Mouse (Mus musculus) stomach, embryonic 16.5 days (tissue): ENCODE measurements around the gene Dscam. TPM values are rescaled to one million over a fixed set of nuclear protein-coding genes. Genes with fewer than 3 reads are reported as not detected.

ENCODE experiments used
- ATAC-seq: fragments of 200-750 bp; cut with Nextera tagmentation; 2 replicates; pipeline ENCODE4 v1.8.0; 2017; ENCODE audit warnings: moderate number of reproducible peaks, moderate TSS enrichment; ENCODE audit not compliant: insufficient read depth, low FRiP score
- H3K27ac ChIP-seq: fragments of 300-500 bp; sonication (generic); 2 replicates; pipeline ENCODE4 v1.5.1; 2014; ENCODE audit warnings: low read length
- H3K27me3 ChIP-seq: fragments of 300-500 bp; sonication (generic); 2 replicates; pipeline ENCODE4 v1.6.1; 2014; ENCODE audit warnings: low read length, control low read depth, mixed read lengths; ENCODE audit not compliant: control insufficient read depth, insufficient read depth
- H3K36me3 ChIP-seq: fragments of 300-500 bp; sonication (generic); 2 replicates; pipeline ENCODE4 v1.6.1; 2014; ENCODE audit warnings: low read length; ENCODE audit not compliant: control insufficient read depth, insufficient read depth
- H3K4me1 ChIP-seq: fragments of 300-500 bp; sonication (generic); 2 replicates; pipeline ENCODE4 v1.6.1; 2014; ENCODE audit warnings: low read length, control low read depth, mixed read lengths; ENCODE audit not compliant: control insufficient read depth, insufficient read depth
- H3K4me2 ChIP-seq: fragments of 300-500 bp; sonication (generic); 2 replicates; pipeline ENCODE4 v1.6.1; 2014; ENCODE audit warnings: low read depth, low read length, mixed read lengths
- H3K4me3 ChIP-seq: fragments of 300-500 bp; sonication (generic); replicated peaks from 2 replicates; pipeline ENCODE4 v1.5.1; 2014; ENCODE audit warnings: mild to moderate bottlenecking, low read length
- H3K9ac ChIP-seq: fragments of 300-500 bp; sonication (generic); 2 replicates; pipeline ENCODE4 v1.6.1; 2014; ENCODE audit warnings: low read length
- H3K9me3 ChIP-seq: fragments of 300-500 bp; sonication (generic); replicated peaks from 2 replicates; pipeline ENCODE4 v1.6.1; 2016; ENCODE audit warnings: low read length, control low read depth; ENCODE audit not compliant: control insufficient read depth
- WGBS: fragments of 180-500 bp; shearing (Covaris S2); extraction: QIAGEN DNeasy Blood & Tissue Kit; methylation state at CpG from one replicate; pipeline ENCODE4 v1.1.7; 2014; 5-methylcytosine and 5-hydroxymethylcytosine counted together
- polyA plus RNA-seq: library from polyadenylated mRNA; unstranded; fragments of >200 nt; fragmentation: Nextera tagmentation; extraction: Ambion mirVana; gene quantifications from 2 replicates; pipeline ENCODE4 v1.2.1, GENCODE M21; 2015

The Dscam gene
- polyA plus RNA-seq, 1 experiment from 2014 or later, result 0.10 TPM

DNA sequence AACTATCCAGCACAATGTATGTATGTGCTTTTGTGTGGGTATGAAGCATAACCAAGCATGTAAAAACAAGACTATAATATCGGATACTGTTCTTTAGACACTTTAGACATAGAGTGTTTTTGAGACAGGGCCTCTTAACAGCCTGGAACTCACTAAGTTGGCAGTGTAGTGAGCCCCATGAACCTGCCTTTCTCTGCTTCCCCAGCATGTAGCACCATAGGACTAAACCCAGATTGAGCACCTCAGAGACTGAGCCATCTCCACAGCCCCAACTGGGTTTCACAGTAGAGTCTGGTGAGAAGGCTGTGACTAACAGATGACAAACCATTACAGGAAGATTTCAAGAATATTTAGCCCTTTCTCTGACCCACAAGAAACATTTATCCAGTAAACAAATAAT is 75.1 kb downstream of the Dscam start:
- Histone ChIP-seq H3K27ac (no peak overlapping the region), H3K4me3 (no peak overlapping the region), H3K4me2 (no peak overlapping the region), H3K27me3 (no peaks in the 10 kb centered on the region), H3K36me3 (no peaks in the 10 kb centered on the region), H3K9ac (no peak overlapping the region), H3K4me1 (no peaks in the 10 kb centered on the region), H3K9me3 (no peaks in the 10 kb centered on the region)
- 89% methylated on average over 1 of the region's 1 CpGs for WGBS
- ATAC-seq, result no peak

DNA sequence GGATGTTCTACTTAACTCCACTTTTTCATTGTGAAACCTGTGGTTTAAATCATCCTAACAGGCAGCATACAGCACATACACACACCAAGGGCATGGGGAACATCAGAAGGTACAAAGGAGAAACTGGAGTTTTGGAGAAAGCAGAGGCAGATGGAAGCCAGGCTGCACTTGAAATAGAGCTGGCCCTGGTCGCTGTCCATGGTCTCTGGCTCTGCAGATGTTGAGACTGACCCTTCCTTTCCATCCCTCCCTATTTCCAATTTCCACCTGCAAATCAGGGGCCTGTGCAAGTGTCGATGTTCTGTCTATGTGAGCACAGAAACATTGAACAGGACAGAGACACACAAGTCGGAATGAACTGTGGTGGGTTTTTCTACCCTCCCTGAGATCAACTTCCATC is 81.2 kb downstream of the Dscam start:
- no peak overlapping the region for H3K27ac ChIP-seq
- no peaks in the 10 kb centered on the region for H3K9me3 ChIP-seq
- no peaks in the 10 kb centered on the region for H3K27me3 ChIP-seq
- no peak for ATAC-seq
- H3K4me1 ChIP-seq, result no peaks in the 10 kb centered on the region
- H3K36me3 ChIP-seq, result no peaks in the 10 kb centered on the region
- 55% methylated on average over 3 of the region's 3 CpGs for WGBS
- H3K4me2 ChIP-seq, result no peak overlapping the region
- no peak overlapping the region for H3K9ac ChIP-seq
- no peak overlapping the region for H3K4me3 ChIP-seq

DNA sequence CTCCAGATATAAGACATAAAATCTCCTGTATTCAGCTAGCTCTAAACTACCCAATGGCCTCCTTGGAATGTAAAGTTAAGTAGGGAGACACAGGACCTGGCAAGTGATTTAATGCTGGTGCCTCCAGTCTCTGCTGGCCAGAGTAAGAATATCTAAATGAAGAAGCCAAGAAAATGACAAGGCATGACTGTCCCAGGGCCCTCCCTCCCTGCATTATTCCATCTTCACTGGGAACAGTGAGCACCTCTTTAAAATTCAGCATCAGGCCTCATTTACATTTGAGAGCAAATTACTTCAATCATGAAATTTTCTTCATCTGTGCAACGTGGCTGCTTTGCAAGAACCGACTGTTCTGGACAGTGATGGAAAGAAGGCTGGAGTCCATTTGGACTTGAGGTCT is 86.9 kb downstream of the Dscam start:
- no peak overlapping the region for H3K9ac ChIP-seq
- no peak overlapping the region for H3K4me3 ChIP-seq
- H3K36me3 ChIP-seq, result no peaks in the 10 kb centered on the region
- H3K9me3 ChIP-seq, result no peaks in the 10 kb centered on the region
- no peaks in the 10 kb centered on the region for H3K4me1 ChIP-seq
- no peak for ATAC-seq
- WGBS, result 83% methylated on average over 2 of the region's 2 CpGs
- H3K27ac ChIP-seq, result no peak overlapping the region
- H3K27me3 ChIP-seq, result no peaks in the 10 kb centered on the region
- H3K4me2 ChIP-seq, result no peak overlapping the region

DNA sequence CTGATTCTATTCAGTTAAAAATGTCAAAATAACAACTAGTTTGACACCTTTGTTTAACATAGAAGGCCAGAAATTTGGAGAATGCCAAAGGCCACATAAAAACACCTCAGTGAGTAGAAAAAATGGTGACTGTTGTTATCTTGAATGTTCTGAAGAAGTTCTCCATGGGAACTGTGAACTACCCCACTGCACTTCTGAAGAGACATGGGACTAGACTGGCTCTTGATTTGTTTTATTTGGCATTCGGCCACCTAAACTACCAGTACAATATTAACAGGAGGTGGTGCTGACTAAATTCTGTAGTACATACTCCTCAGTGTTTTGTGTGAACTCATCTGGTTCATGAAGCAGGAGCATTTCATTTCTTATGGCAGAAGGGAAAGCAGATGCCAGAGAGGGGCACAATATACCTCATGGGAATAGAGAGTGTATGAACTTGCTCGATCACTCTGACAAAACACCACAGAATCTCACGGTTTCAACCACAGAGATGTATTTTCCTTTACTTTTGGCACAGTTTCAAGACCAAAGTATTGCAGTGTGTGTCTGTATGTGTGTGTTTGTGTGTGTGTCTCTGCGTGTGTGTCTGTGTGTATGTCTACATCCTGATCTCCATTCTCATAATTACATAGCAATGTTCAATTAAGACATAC is 94.5 kb downstream of the Dscam start:
- 63% methylated on average over 4 of the region's 4 CpGs for WGBS
- Histone ChIP-seq H3K4me1 (no peaks in the 10 kb centered on the region), H3K9ac (no peak overlapping the region), H3K36me3 (no peaks in the 10 kb centered on the region), H3K4me2 (no peak overlapping the region), H3K4me3 (no peak overlapping the region), H3K9me3 (no peaks in the 10 kb centered on the region), H3K27me3 (no peaks in the 10 kb centered on the region), H3K27ac (no peak overlapping the region)
- ATAC-seq, result no peak

DNA sequence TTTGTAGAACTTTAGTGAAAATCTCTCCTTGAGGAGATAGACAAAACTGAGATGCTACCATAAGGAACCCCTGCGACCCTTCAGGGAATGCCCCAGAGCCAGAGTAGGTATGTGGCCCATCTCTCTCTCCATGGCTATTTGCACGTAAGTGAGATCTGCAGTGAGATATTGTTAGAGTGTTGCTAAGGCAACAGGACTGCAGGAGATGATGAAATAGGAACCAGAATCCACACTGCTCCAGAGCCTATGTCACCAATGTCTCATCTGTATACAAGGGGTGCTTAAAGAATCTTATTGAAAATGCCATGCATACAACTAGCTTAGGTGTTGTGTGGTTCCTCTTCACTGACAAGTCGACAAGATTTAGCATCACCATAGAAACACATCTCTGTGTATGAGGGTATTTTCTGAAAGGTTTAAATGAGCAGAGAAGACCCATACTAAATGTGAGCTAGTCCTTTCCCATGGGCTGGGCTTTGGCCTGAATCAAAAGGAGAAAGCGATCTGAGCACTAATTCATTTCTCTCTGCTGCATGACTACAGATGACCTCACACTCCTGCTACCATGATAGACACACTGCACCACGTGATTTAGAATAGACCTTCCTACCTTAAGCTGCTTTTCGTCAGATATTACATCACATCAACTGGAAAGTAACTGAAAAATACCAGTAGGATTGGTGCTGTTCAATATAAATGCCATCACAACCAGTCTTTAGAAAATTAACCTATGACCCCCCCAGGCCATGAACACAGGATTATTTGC is 95.2 kb downstream of the Dscam start:
- H3K36me3 ChIP-seq, result no peaks in the 10 kb centered on the region
- H3K27ac ChIP-seq, result no peak overlapping the region
- H3K4me1 ChIP-seq, result no peaks in the 10 kb centered on the region
- ATAC-seq, result no peak
- no peak overlapping the region for H3K4me3 ChIP-seq
- H3K9me3 ChIP-seq, result no peaks in the 10 kb centered on the region
- WGBS, result 69% methylated on average over 6 of the region's 6 CpGs
- no peak overlapping the region for H3K9ac ChIP-seq
- no peaks in the 10 kb centered on the region for H3K27me3 ChIP-seq
- H3K4me2 ChIP-seq, result no peak overlapping the region

DNA sequence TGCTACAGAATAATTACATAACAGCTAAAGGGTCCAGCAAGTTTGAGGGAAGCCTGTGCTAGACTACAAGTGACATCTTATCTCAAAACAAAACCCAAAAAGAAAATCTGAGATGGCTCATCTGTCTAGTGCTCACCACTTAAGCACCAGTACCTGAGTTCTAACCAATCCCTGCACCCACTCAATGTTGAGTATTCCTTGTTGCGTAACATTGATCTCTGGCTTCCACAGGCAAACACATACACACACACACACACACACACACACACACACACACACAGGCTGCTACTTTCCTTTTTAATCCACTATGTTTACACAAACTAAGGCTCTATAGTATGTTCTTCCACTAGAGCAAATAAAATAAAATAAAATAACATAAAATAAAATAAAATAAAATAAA is 96.7 kb downstream of the Dscam start:
- WGBS, result 96% methylated on average over 1 of the region's 1 CpGs
- H3K27ac ChIP-seq, result no peak overlapping the region
- no peak overlapping the region for H3K4me3 ChIP-seq
- H3K9ac ChIP-seq, result no peak overlapping the region
- H3K9me3 ChIP-seq, result no peaks in the 10 kb centered on the region
- no peaks in the 10 kb centered on the region for H3K27me3 ChIP-seq
- H3K4me2 ChIP-seq, result no peak overlapping the region
- H3K36me3 ChIP-seq, result no peaks in the 10 kb centered on the region
- ATAC-seq, result no peak
- H3K4me1 ChIP-seq, result no peaks in the 10 kb centered on the region

DNA sequence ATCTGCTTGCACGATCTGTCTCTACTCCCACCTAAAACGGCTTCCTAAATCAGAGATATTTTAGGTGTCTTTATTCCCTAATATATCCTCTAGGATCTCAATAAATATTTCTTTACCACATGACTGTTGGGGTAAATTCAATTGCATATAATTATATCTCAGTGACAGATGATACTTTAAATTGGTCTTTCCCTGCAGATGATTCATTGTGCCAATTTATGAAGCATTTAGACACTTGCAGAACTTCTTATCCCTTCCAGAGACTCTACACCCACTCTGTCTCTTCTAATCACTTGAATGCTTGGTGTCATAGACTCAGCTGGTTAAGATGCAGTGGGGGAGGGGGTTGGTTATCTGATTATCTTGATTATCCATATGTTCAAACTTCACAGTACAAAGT is 97.9 kb downstream of the Dscam start:
- Histone ChIP-seq H3K36me3 (no peaks in the 10 kb centered on the region), H3K27me3 (no peaks in the 10 kb centered on the region), H3K27ac (no peak overlapping the region), H3K9ac (no peak overlapping the region), H3K4me1 (no peaks in the 10 kb centered on the region), H3K4me2 (no peak overlapping the region), H3K4me3 (no peak overlapping the region), H3K9me3 (no peaks in the 10 kb centered on the region)
- 87% methylated on average over 2 of the region's 2 CpGs for WGBS
- ATAC-seq, result no peak

DNA sequence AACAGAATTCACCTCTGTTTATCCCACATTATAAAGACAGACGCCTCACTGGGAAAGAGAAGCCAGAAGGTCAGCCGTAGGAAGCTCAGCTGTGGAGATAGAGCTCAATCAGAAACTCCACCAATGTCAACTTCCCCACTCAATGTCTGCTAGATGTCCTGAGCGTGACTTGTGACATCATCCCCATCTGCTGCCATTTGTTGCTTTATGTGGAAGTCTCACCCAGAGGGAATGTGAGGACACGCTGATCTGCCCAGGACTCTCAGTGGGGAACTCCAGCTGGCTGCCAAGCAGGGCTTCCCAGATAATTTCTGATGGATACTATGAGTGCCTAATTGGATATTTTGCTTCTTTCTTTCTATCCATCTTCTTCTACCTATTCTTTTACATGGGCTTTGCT is 103.7 kb downstream of the Dscam start:
- Histone ChIP-seq H3K4me1 (no peaks in the 10 kb centered on the region), H3K27ac (no peak overlapping the region), H3K9me3 (no peaks in the 10 kb centered on the region), H3K9ac (no peak overlapping the region), H3K4me3 (no peak overlapping the region), H3K27me3 (no peaks in the 10 kb centered on the region), H3K4me2 (no peak overlapping the region), H3K36me3 (no peaks in the 10 kb centered on the region)
- ATAC-seq, result no peak
- WGBS, result 55% methylated on average over 4 of the region's 4 CpGs

DNA sequence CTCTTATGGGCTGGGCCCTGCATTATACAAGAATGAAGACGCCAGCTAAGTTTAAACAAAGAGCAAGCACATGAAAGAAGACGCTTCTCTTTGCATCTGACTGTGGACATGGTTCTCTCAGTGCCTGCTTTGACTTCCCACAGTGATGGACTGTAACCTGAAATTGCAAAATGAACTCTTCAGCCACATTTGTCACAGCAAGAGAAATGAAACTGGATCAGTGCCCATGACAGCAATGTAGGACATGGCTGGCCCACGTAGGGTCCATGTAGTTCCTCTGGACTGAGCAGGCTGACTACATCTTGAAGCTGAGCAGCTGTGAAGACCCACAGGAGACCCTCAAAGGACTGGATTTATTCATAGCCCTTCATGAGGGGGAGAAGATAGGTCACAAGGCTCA is 108.3 kb downstream of the Dscam start:
- 72% methylated on average over 3 of the region's 3 CpGs for WGBS
- H3K27me3 ChIP-seq, result no peaks in the 10 kb centered on the region
- H3K9ac ChIP-seq, result no peak overlapping the region
- H3K36me3 ChIP-seq, result no peaks in the 10 kb centered on the region
- no peak overlapping the region for H3K4me3 ChIP-seq
- H3K4me1 ChIP-seq, result no peaks in the 10 kb centered on the region
- no peak for ATAC-seq
- H3K9me3 ChIP-seq, result no peaks in the 10 kb centered on the region
- no peak overlapping the region for H3K4me2 ChIP-seq
- H3K27ac ChIP-seq, result no peak overlapping the region
